Mouse (Mus musculus) forebrain, embryonic 11.5 days (tissue): ENCODE results near the gene Ccr10. TPM values are rescaled to one million over a fixed set of nuclear protein-coding genes. Genes with fewer than 3 reads are reported as not detected.

Experiments used
- ATAC-seq: fragments of 200-750 bp; cut with Nextera tagmentation; replicated peaks from 2 replicates; pipeline ENCODE4 v1.8.0; 2017; ENCODE audit warnings: moderate TSS enrichment; ENCODE audit not compliant: low FRiP score
- DNase-seq: peaks from one replicate; pipeline ENCODE4 v3.0.0-alpha.2; 2017; ENCODE audit warnings: low spot score
- H3K27ac ChIP-seq: fragments of 300-500 bp; sonication (generic); 2 replicates; pipeline ENCODE4 v1.5.1; 2014; ENCODE audit warnings: low read depth, low read length
- H3K27me3 ChIP-seq: fragments of 300-500 bp; sonication (generic); 2 replicates; pipeline ENCODE4 v1.6.1; 2014; ENCODE audit warnings: mild to moderate bottlenecking, low read length, mixed read lengths; ENCODE audit not compliant: control insufficient read depth, insufficient read depth
- H3K36me3 ChIP-seq: fragments of 300-500 bp; sonication (generic); 2 replicates; pipeline ENCODE4 v1.6.1; 2014; ENCODE audit warnings: mild to moderate bottlenecking, low read length, moderate library complexity, mixed read lengths; ENCODE audit not compliant: control insufficient read depth, insufficient read depth
- H3K4me1 ChIP-seq: fragments of 300-500 bp; sonication (generic); replicated peaks from 2 replicates; pipeline ENCODE4 v1.6.1; 2014; ENCODE audit warnings: low read length, mixed read lengths; ENCODE audit not compliant: control insufficient read depth, insufficient read depth
- H3K4me2 ChIP-seq: fragments of 300-500 bp; sonication (generic); 2 replicates; pipeline ENCODE4 v1.6.1; 2014; ENCODE audit warnings: low read depth, mild to moderate bottlenecking, low read length, moderate library complexity, mixed read lengths; ENCODE audit not compliant: severe bottlenecking
- H3K4me3 ChIP-seq: fragments of 300-500 bp; sonication (generic); 2 replicates; pipeline ENCODE4 v1.5.1; 2014; ENCODE audit warnings: low read depth, low read length
- H3K9ac ChIP-seq: fragments of 300-500 bp; sonication (generic); 2 replicates; pipeline ENCODE4 v1.6.1; 2014; ENCODE audit warnings: low read length
- H3K9me3 ChIP-seq: fragments of 300-500 bp; sonication (generic); 2 replicates; pipeline ENCODE4 v1.6.1; 2016; ENCODE audit warnings: low read length, mixed read lengths; ENCODE audit not compliant: control insufficient read depth
- WGBS: fragments of 180-500 bp; shearing (Covaris S2); extraction: QIAGEN DNeasy Blood & Tissue Kit; methylation state at CpG from one replicate; pipeline ENCODE4 v1.1.7; 2014; 5-methylcytosine and 5-hydroxymethylcytosine counted together
- polyA plus RNA-seq: library from polyadenylated mRNA; unstranded; fragments of >200 nt; fragmentation: Nextera tagmentation; extraction: Ambion mirVana; gene quantifications from 2 replicates; pipeline ENCODE4 v1.2.1, GENCODE M21; 2014

The Ccr10 gene
- polyA plus RNA-seq, 1 experiment from 2014 or later, result 0.17 TPM

DNA sequence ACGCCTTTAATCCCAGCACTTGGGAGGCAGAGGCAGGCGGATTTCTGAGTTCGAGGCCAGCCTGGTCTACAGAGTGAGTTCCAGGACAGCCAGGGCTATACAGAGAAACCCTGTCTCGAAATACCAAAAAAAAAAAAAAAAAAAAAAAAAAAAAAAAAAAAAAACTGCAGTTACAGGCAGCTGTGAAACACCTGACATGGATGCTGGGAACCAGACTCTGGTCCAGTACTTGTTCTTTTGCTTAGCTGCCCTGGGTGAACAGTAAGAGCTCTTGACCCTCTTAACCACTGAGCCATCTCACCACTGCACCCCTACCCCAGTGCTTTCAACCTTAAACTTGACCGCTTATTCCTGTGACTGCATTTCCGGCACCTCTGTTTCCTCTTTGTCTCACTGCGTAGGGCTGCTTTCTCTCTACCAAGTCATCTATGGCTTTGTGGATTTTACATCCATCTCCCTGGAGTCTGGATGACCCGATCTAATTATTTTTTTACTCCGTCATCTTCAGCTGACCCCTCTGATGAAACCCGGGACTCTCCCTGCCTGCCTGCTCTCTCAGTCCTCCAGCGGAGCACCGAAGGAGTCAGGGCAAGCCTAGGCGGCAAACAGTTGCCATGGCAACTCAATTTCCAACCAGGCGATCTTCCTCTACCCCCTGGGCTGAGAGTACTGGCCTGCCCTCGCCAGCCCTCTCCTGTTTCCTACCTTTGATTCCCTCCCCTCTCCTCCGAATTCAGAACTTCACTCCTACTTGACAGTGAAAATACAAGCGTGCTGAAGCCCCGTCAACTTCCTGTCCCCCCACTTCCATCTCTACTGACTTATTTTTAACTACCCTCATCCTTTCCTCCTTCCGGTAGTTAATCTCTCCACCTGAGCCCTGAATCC lies 31.7 kb downstream of the Ccr10 start:
- Histone ChIP-seq H3K27me3 (no peaks in the 10 kb centered on the region), H3K4me3 (peak overlapping the region; percentile 25), H3K27ac (0 out of 2 replicates have a peak overlapping the region, but pooled peaks have one; percentile 25), H3K4me1 (peaks cover 14% of the 10 kb centered on the region; the same call in 1 of the 2 replicates), H3K9me3 (no peaks in the 10 kb centered on the region), H3K4me2 (peak overlapping the region; percentile 51), H3K36me3 (no peaks in the 10 kb centered on the region), H3K9ac (peak overlapping the region; percentile 50; the same call in 1 of the 2 replicates)
- WGBS, result 20% methylated on average over 18 of the region's 19 CpGs
- DNase-seq, result peak; percentile 70
- peak; percentile 63 for ATAC-seq

DNA sequence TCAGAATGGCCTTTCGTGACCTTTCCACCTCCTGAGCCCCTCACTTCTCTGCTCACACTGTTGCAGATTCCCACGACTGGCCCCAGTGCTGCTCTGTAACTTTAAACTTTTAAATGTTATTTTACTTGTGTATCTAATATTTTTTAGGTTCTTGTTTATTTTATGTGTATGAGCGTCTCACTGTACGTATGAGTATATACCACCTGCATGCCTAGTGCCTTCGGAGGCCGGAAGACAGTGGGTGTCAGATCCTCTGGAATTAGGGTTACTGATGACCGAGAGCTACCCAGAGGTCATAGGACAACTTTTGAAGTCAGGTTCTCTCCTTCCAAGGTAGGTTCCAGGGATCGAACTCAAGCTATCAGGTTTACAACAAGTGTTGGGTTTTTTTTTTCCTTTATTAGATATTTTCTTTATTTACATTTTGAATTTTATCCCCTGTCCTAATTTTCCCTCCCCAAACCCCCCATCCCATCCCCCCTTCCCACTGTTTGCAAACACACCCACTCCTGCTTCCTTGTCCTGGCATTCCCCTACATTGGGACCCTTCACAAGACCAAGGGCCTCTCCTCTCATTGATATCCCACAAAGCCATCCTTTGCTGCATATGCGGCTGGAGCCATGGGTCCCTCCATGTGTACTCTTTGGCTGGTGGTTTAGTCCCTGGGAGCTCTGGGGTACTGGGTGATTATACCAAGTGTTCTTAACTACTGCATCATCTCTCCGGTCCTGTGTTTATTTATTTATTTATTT lies 32.9 kb downstream of the Ccr10 start:
- Histone ChIP-seq H3K27me3 (no peaks in the 10 kb centered on the region), H3K27ac (no peak overlapping the region), H3K4me2 (no peak overlapping the region), H3K9me3 (no peaks in the 10 kb centered on the region), H3K9ac (no peak overlapping the region), H3K4me1 (peaks cover 14% of the 10 kb centered on the region; the same call in 1 of the 2 replicates), H3K36me3 (no peaks in the 10 kb centered on the region), H3K4me3 (no peak overlapping the region)
- DNase-seq, result no peak
- WGBS, result 87% methylated on average over 10 of the region's 10 CpGs
- ATAC-seq, result no peak

DNA sequence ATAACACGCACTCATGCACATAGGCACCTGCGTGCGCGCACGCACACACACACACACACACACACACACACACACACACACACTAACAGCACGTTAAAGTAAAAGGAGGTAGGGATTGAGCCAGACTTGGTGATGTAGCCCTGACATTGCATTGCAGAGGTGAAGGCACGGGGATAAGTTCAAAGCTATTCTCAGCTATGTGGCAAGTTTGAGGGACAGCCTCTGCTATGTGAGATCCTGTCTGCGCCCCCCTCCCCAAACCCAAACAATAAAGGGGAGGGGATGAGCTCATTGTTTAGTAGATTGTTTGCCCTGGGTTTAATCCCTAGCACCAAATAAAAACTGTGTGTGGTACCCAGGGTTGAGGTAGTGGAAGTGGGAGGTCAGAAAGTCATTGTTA lies 34.2 kb downstream of the Ccr10 start:
- WGBS, result 78% methylated on average over 8 of the region's 8 CpGs
- Histone ChIP-seq H3K9me3 (no peaks in the 10 kb centered on the region), H3K4me3 (no peak overlapping the region), H3K4me2 (no peak overlapping the region), H3K36me3 (no peaks in the 10 kb centered on the region), H3K4me1 (peaks cover 12% of the 10 kb centered on the region; the same call in 1 of the 2 replicates), H3K27me3 (no peaks in the 10 kb centered on the region), H3K27ac (no peak overlapping the region), H3K9ac (no peak overlapping the region)
- ATAC-seq (no peak), DNase-seq (no peak)

DNA sequence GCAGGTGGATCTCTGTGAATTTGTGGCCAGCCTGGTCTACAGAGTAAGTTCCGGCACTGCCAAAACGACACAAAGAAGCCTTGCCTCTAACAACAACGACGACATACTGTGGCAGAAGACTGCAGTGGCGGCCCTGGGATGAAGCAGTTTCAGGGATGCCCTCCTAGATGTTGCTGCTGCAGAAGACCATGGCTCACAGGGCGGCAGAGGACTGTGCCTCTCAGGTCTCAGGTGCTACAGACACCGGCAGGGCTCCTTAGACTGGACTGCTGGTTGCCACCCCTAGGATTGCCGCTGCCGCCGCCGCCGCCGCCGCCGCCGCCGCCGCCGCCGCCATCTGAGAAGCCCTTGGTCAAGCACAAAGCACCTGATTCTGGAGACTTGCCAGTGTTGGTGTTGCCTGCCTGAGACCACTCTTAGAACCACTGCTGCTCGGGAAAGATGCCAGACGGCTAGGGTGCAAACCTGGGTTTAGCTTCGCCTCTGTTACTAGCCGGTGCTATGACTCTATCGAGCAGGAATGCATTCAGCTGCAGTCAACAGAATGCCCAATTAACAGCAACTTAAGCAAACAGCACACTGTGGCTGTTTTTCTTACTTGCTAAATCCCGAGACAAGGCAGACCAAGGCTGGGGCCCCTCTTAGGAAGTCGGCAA lies 35.0 kb downstream of the Ccr10 start:
- no peaks in the 10 kb centered on the region for H3K27me3 ChIP-seq
- H3K27ac ChIP-seq, result peak overlapping the region; percentile 60
- 41% methylated on average over 27 of the region's 27 CpGs for WGBS
- peak overlapping the region; percentile 17 for H3K4me3 ChIP-seq
- ATAC-seq, result 0 out of 2 replicates have a peak, but pooled peaks have one; percentile 46
- H3K4me1 ChIP-seq, result peaks cover 12% of the 10 kb centered on the region; the same call in 1 of the 2 replicates
- H3K9ac ChIP-seq, result peak overlapping the region; percentile 39
- H3K9me3 ChIP-seq, result no peaks in the 10 kb centered on the region
- peak overlapping the region; percentile 45 for H3K4me2 ChIP-seq
- DNase-seq, result peak; percentile 68
- no peaks in the 10 kb centered on the region for H3K36me3 ChIP-seq

DNA sequence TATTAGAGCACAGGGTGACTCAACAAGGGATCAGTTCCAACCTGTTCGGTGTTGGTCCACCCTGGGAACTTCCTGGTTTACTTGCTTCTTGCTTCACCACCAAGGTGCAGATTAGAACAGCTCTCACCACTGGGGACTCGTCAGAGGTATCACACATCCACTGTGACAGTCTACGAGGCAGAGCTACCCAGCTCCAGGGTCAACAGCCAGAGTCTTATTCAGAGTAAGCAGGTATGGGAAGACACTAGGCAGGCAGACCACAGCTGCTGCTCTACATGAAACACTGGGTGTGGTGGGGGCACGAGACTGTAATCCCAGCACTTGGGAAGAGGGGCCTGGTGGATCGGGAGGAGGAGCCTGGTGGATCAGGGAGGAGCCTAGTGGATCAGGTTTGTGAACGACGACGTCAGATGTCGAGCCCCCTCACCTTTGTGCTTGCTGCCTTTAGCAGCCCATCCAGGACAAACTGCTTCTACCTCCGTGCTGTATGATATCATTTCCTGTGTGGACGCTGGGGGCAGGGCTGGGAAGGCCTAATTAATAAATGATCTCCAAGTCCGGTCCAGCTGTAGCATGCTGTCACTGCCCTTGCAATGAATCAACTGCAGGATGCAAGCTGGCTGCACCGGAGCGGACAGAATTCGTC lies 36.6 kb downstream of the Ccr10 start:
- no peaks in the 10 kb centered on the region for H3K27me3 ChIP-seq
- no peaks in the 10 kb centered on the region for H3K36me3 ChIP-seq
- no peaks in the 10 kb centered on the region for H3K9me3 ChIP-seq
- no peak overlapping the region; the same call in 1 of the 2 replicates for H3K9ac ChIP-seq
- no peak overlapping the region for H3K27ac ChIP-seq
- peaks cover 9% of the 10 kb centered on the region; the same call in 1 of the 2 replicates for H3K4me1 ChIP-seq
- peak; percentile 70 for DNase-seq
- no peak overlapping the region for H3K4me3 ChIP-seq
- 21% methylated on average over 15 of the region's 15 CpGs for WGBS
- peak overlapping the region; percentile 35; the same call in 1 of the 2 replicates for H3K4me2 ChIP-seq
- peak; percentile 46 for ATAC-seq

DNA sequence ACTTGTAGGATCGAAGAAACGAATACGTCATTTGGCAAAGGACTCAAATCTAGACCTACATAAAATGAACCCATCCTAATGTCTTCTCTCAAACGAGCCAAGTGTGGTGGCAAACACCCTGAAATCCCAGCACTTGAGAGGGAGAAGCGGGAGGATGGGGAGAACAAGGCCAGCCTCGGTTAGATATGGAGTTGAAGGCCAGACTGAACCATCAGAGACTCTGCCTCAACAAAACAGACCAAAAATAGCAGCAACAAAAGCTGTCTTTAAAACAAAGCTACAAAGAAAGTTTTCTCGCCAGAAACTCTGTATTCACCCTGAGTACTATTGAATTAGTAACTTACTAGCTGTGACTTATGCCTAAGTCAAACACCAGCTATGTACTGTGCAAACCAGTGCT lies 38.2 kb downstream of the Ccr10 start:
- H3K4me1 ChIP-seq, result peaks cover 7% of the 10 kb centered on the region; the same call in 1 of the 2 replicates
- no peak for ATAC-seq
- H3K27me3 ChIP-seq, result no peaks in the 10 kb centered on the region
- no peaks in the 10 kb centered on the region for H3K9me3 ChIP-seq
- H3K36me3 ChIP-seq, result no peaks in the 10 kb centered on the region
- H3K9ac ChIP-seq, result no peak overlapping the region
- H3K4me2 ChIP-seq, result no peak overlapping the region
- H3K4me3 ChIP-seq, result no peak overlapping the region
- no peak for DNase-seq
- 81% methylated on average over 7 of the region's 7 CpGs for WGBS
- H3K27ac ChIP-seq, result no peak overlapping the region

DNA sequence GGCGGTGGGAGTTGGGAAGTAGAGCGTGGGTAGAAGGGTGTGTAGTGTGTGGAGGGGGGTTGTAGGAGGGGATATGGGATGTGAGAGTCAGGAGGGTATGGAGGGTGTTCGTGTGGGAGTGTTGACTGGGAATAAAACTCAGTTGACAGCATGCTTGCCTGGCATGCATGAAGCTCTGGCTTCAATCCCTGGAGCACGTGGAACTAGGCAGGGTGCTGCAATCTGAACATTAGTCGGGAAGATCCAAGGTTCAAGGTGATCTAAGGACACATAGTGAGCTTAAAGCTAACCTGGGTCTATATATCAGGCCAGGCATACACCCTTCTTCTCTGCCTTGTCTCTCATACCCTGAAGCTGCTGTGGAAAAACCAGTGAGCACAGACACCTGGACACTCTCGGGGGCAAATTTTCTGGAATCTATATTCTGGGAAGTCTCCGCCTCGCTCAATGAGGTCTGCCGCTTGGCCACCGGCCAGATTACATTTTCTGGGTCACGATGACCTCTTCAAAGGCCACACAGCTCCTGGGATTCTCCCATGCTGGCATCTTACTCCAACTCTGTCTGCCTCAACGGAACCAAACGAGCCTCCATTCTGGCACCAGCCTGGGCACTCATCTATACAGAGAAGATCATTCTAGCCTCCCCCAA lies 40.9 kb downstream of the Ccr10 start:
- DNase-seq, result peak; percentile 32
- no peak overlapping the region for H3K4me2 ChIP-seq
- no peaks in the 10 kb centered on the region for H3K27me3 ChIP-seq
- peaks cover 2% of the 10 kb centered on the region; the same call in 1 of the 2 replicates for H3K9me3 ChIP-seq
- no peak overlapping the region for H3K4me3 ChIP-seq
- peaks cover 2% of the 10 kb centered on the region; the same call in 1 of the 2 replicates for H3K4me1 ChIP-seq
- no peak overlapping the region for H3K9ac ChIP-seq
- no peak overlapping the region for H3K27ac ChIP-seq
- H3K36me3 ChIP-seq, result no peaks in the 10 kb centered on the region
- 84% methylated on average over 13 of the region's 13 CpGs for WGBS
- ATAC-seq, result no peak
